Mouse (Mus musculus) heart, embryonic 14.5 days (tissue): ENCODE measurements around the gene Hlcs. TPM values are rescaled to one million over a fixed set of nuclear protein-coding genes. Genes with fewer than 3 reads are reported as not detected.

ENCODE experiments used
- ATAC-seq: fragments of 200-750 bp; cut with Nextera tagmentation; 2 replicates; pipeline ENCODE4 v1.8.0; 2017; ENCODE audit warnings: low read depth, moderate TSS enrichment; ENCODE audit not compliant: insufficient number of reproducible peaks, insufficient read depth, low FRiP score
- H3K27ac ChIP-seq, 2 experiments: fragments of 200-500 bp in 1 of 2; fragments of 300-500 bp in 1 of 2; sonication (generic) in 1 of 2; replicated peaks in 1 of 2; 2 replicates each; pipeline ENCODE4 v1.5.1; 2012 to 2014; ENCODE audit warnings: low read depth in 2 of 2, low read length in 2 of 2, control low read depth in 1 of 2, mild to moderate bottlenecking in 1 of 2, mixed read lengths in 1 of 2; ENCODE audit not compliant: control insufficient read depth in 1 of 2, insufficient read depth in 1 of 2
- H3K27me3 ChIP-seq: fragments of 300-500 bp; sonication (generic); 2 replicates; pipeline ENCODE4 v1.6.1; 2014; ENCODE audit warnings: mild to moderate bottlenecking, low read length, control low read depth; ENCODE audit not compliant: control insufficient read depth, insufficient read depth
- H3K36me3 ChIP-seq: fragments of 300-500 bp; sonication (generic); 2 replicates; pipeline ENCODE4 v1.6.1; 2014; ENCODE audit warnings: mild to moderate bottlenecking, control low read depth, low read length, mixed read lengths; ENCODE audit not compliant: control insufficient read depth, insufficient read depth
- H3K4me1 ChIP-seq, 2 experiments: fragments of 200-500 bp in 1 of 2; fragments of 300-500 bp in 1 of 2; sonication (generic) in 1 of 2; 2 replicates each; pipeline ENCODE4 v1.6.1; 2012 to 2014; ENCODE audit warnings: low read length in 2 of 2, control low read depth in 1 of 2, mixed read lengths in 1 of 2; ENCODE audit not compliant: control insufficient read depth in 2 of 2, insufficient read depth in 2 of 2
- H3K4me2 ChIP-seq: fragments of 300-500 bp; sonication (generic); 2 replicates; pipeline ENCODE4 v1.6.1; 2014; ENCODE audit warnings: mild to moderate bottlenecking, low read length
- H3K4me3 ChIP-seq, 2 experiments: fragments of 200-500 bp in 1 of 2; fragments of 300-500 bp in 1 of 2; sonication (generic) in 1 of 2; 2 replicates each; pipeline ENCODE4 v1.5.1; 2012 to 2014; ENCODE audit warnings: low read length in 2 of 2, mild to moderate bottlenecking in 2 of 2, control low read depth in 1 of 2, low read depth in 1 of 2, moderate library complexity in 1 of 2; ENCODE audit not compliant: control insufficient read depth in 1 of 2, insufficient read depth in 1 of 2
- H3K9ac ChIP-seq: fragments of 300-500 bp; sonication (generic); 2 replicates; pipeline ENCODE4 v1.6.1; 2014; ENCODE audit warnings: mild to moderate bottlenecking, low read length
- H3K9me3 ChIP-seq: fragments of 300-500 bp; sonication (generic); 2 replicates; pipeline ENCODE4 v1.6.1; 2016; ENCODE audit warnings: low read length, control low read depth; ENCODE audit not compliant: control insufficient read depth
- WGBS: fragments of 180-500 bp; shearing (Covaris S2); extraction: QIAGEN DNeasy Blood & Tissue Kit; methylation state at CpG from one replicate; pipeline ENCODE4 v1.1.7; 2014; 5-methylcytosine and 5-hydroxymethylcytosine counted together
- polyA plus RNA-seq: library from polyadenylated mRNA; unstranded; fragments of >200 nt; fragmentation: Nextera tagmentation; extraction: Ambion mirVana; gene quantifications from 2 replicates; pipeline ENCODE4 v1.2.1, GENCODE M21; 2014

Hlcs gene
- polyA plus RNA-seq, 1 experiment from 2014 or later = 8.1 TPM

- Histone ChIP-seq H3K4me2 (no peak overlapping the region), H3K4me3 (no peak overlapping the region), H3K9ac (no peak overlapping the region), H3K36me3 (no peaks in the 10 kb centered on the region), H3K27me3 (peaks cover 3% of the 10 kb centered on the region; the same call in 1 of the 2 replicates), H3K4me1 (no peaks in the 10 kb centered on the region), H3K9me3 (no peaks in the 10 kb centered on the region), H3K27ac (no peak overlapping the region)
- WGBS = 90% methylated on average over 1 of the region's 1 CpGs
- ATAC-seq = no peak
Observed at GRCm38 (mm10) chr16:94173361-94173760, 140.0 kb downstream of the Hlcs start.

- Histone ChIP-seq H3K9ac (no peak overlapping the region), H3K4me2 (no peak overlapping the region), H3K27me3 (no peaks in the 10 kb centered on the region), H3K9me3 (no peaks in the 10 kb centered on the region), H3K4me3 (no peak overlapping the region), H3K4me1 (peaks cover 0 to 2% of the 10 kb centered on the region in 2 experiments; a peak in 2 of 4 replicates), H3K27ac (no peak overlapping the region), H3K36me3 (no peaks in the 10 kb centered on the region)
- WGBS = 50% methylated on average over 4 of the region's 4 CpGs
- ATAC-seq = no peak
Observed at GRCm38 (mm10) chr16:94170218-94170617, 143.2 kb downstream of the Hlcs start.

DNA sequence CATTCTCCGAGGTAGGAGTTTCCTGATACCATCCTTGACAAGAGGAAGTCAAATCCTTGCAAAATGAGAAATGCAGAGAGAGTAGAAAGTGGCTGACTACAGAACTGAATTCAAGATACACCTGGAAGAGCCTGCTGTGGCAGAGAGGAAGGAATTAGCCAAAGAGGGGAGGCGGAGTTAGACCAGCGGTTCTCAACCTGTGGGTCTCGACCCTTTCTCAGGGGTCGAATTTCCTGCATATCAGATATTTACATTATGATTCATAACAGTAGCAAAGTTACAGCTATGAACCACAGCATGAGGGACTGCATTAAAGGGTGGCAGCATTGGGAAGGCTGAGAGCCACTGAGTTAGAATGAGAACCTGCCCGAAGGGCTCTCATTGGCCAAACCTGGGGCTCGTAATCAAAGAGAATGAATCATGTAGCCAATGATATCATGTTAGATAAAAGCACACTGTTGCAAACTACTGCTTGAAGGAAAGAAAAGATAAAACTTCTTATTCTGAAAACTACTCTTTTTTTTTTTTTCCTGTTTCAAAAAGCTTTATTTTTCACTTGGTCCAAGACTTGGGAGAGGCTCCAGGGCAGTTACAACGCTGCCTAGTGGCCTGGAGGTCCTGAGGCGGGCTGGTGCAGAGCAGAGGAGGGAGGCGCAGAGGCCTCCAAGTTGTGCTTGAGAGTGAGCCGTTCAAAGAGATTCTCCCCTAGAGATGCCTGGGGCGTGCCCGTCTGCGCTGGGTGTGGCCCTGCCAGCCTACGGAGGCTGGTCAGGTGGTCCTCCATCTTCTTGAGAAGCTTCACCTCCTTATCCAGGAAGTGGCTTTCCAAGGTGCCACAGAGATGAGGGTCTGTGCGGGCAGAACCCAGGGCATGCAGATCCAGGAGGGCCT, 144.5 kb downstream of the Hlcs start:
- H3K27me3 ChIP-seq = no peaks in the 10 kb centered on the region
- no peak for ATAC-seq
- no peak overlapping the region for H3K4me2 ChIP-seq
- no peak overlapping the region for H3K27ac ChIP-seq
- H3K9me3 ChIP-seq = no peaks in the 10 kb centered on the region
- H3K4me1 ChIP-seq = peaks cover 12% of the 10 kb centered on the region in 2 experiments
- H3K9ac ChIP-seq = no peak overlapping the region
- no peaks in the 10 kb centered on the region for H3K36me3 ChIP-seq
- WGBS = 87% methylated on average over 16 of the region's 16 CpGs
- no peak overlapping the region for H3K4me3 ChIP-seq

DNA sequence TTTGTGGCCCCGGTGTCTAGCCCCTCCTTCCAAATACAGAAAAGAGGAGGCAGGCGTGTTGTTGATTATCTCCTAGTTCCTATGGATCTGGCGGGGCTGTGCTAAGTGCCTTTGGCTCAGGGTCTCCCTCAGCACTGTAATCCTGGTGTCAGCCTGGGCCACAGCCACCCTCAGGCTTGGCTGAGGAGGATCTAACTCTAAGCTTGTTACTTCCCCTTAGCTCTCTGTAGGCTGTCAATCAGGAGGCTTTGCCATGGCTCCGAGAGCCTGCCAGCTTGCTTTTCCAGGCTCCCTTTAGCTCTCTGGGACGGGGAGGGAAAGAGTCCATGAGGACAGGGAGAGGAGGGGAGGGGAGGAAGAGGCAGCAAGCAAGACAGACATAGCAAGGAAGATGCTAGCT, 148.4 kb downstream of the Hlcs start:
- ATAC-seq = no peak
- H3K4me1 ChIP-seq = peaks cover 17 to 21% of the 10 kb centered on the region in 2 experiments
- 0 out of 2 replicates have a peak overlapping the region, but pooled peaks have one; percentile 37 for H3K4me2 ChIP-seq
- H3K27me3 ChIP-seq = no peaks in the 10 kb centered on the region
- no peak overlapping the region for H3K4me3 ChIP-seq
- H3K27ac ChIP-seq = 0 out of 4 replicates have a peak overlapping the region, but pooled peaks of 1 of the 2 experiments have one; percentile 9
- no peaks in the 10 kb centered on the region for H3K9me3 ChIP-seq
- no peaks in the 10 kb centered on the region for H3K36me3 ChIP-seq
- H3K9ac ChIP-seq = no peak overlapping the region
- 16% methylated on average over 5 of the region's 5 CpGs for WGBS

- Histone ChIP-seq H3K9me3 (no peaks in the 10 kb centered on the region), H3K27me3 (no peaks in the 10 kb centered on the region), H3K4me2 (peak overlapping the region; percentile 37), H3K9ac (no peak overlapping the region), H3K4me3 (no peak overlapping the region), H3K36me3 (no peaks in the 10 kb centered on the region), H3K4me1 (peaks cover 17 to 21% of the 10 kb centered on the region in 2 experiments), H3K27ac (no peak overlapping the region)
- WGBS = 15% methylated on average over 7 of the region's 7 CpGs
- no peak; the same call in 1 of the 2 replicates for ATAC-seq
Observed at GRCm38 (mm10) chr16:94164236-94164635, 149.1 kb downstream of the Hlcs start.

DNA sequence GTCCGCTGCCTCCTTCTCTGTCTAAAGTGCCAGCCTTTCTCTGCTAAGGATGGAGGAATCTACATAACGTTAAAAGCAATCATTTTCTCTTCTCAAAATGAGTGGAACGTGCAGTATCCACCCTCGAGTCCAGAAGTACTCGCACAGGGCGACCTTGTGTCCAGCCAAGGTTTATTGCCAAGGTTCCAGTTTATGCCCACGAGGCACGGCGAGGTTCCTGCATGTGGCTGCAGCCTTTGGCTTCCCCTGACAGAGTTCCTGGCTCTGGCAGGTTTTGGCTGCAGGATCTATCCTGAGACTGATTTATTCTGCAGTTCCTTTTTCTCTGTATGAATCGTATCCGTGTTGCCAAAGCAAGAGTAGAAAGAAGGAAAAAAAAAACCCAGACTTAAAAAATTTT, 150.3 kb downstream of the Hlcs start:
- ATAC-seq = no peak
- no peak overlapping the region for H3K4me3 ChIP-seq
- H3K4me1 ChIP-seq = peaks cover 17 to 21% of the 10 kb centered on the region in 2 experiments
- no peaks in the 10 kb centered on the region for H3K9me3 ChIP-seq
- H3K27me3 ChIP-seq = no peaks in the 10 kb centered on the region
- no peak overlapping the region for H3K9ac ChIP-seq
- H3K27ac ChIP-seq = no peak overlapping the region
- H3K4me2 ChIP-seq = no peak overlapping the region
- H3K36me3 ChIP-seq = no peaks in the 10 kb centered on the region
- WGBS = 86% methylated on average over 11 of the region's 11 CpGs

DNA sequence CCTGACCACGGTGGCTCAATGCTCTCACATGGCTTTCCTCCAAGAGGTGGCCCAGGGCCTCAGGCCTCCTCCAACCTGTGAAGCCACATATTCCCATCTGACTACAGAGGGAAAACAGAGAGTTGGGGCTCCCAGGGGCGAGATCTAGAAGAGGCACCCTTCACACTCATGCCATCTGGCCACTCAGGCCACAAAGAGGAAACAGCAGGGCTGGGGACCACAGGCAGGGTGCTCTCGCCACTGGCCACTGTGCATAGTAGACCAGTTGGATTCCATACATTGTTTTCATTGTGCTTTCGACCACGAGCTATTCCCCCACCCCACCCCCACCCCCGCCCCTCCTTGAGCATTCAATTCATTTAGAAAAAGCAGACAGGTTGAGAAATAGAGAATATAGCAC, 151.4 kb downstream of the Hlcs start:
- Histone ChIP-seq H3K9me3 (no peaks in the 10 kb centered on the region), H3K27ac (no peak overlapping the region)
- WGBS = 36% methylated on average over 6 of the region's 6 CpGs

More for the DNA sequence above, 151.4 kb downstream of the Hlcs start:
- H3K36me3 ChIP-seq = no peaks in the 10 kb centered on the region
- no peak overlapping the region for H3K9ac ChIP-seq
- H3K4me1 ChIP-seq = peaks cover 17 to 21% of the 10 kb centered on the region in 2 experiments
- no peak overlapping the region for H3K4me3 ChIP-seq
- H3K27me3 ChIP-seq = no peaks in the 10 kb centered on the region
- ATAC-seq = no peak
- H3K4me2 ChIP-seq = no peak overlapping the region
